Mouse (Mus musculus) CH12.LX (cell line): Measurements from ENCODE around the gene Sprn.
A peak's percentile ranks its signal among the peaks of the same experiment; 100 is the strongest.

Experiments used
- CTCF ChIP-seq, 2 experiments: IDR thresholded peaks in 1 of 2; conservative IDR thresholded peaks in 1 of 2; 2 replicates each; pipeline ENCODE4 v1.5.1; 2011 to 2012; ENCODE audit warnings: low read depth in 2 of 2, low read length in 2 of 2, improper control_type of control experiment in 1 of 2, inconsistent platforms in 1 of 2, mild to moderate bottlenecking in 1 of 2, moderate library complexity in 1 of 2
- ETS1 ChIP-seq: conservative IDR thresholded peaks from 2 replicates; pipeline ENCODE4 v1.6.1; 2012; ENCODE audit warnings: low read depth, mild to moderate bottlenecking, inconsistent platforms, low read length, improper control_type of control experiment, moderate library complexity
- POLR2A ChIP-seq: IDR thresholded peaks from 2 replicates; pipeline ENCODE4 v1.6.1; 2011; ENCODE audit warnings: low read depth, mild to moderate bottlenecking, improper control_type of control experiment, low read length
- POLR2AphosphoS2 ChIP-seq: IDR thresholded peaks from 2 replicates; pipeline ENCODE4 v1.6.1; 2011; ENCODE audit warnings: low read depth, low read length, improper control_type of control experiment
- TCF12 ChIP-seq: IDR thresholded peaks from 2 replicates; pipeline ENCODE4 v1.6.1; 2014; ENCODE audit warnings: low read depth, mild to moderate bottlenecking, inconsistent platforms, low read length, improper control_type of control experiment
- ZC3H11A ChIP-seq: IDR thresholded peaks from 2 replicates; pipeline ENCODE4 v1.6.1; 2012; ENCODE audit warnings: low read depth, mild to moderate bottlenecking, inconsistent platforms, low read length, improper control_type of control experiment
- ZNF384 ChIP-seq: IDR thresholded peaks from 2 replicates; pipeline ENCODE4 v1.6.1; 2012; ENCODE audit warnings: low read depth, low read length, improper control_type of control experiment, inconsistent platforms

- TF ChIP-seq ZNF384 (no peak), POLR2AphosphoS2 (no peak), POLR2A (no peak), CTCF (conservative IDR thresholded peaks at IDR 0.05 in 1 of 2, IDR thresholded peaks at IDR 0.05 in 1 of 2; ENCODE audit: low read depth in 2 of 2, low read length in 2 of 2) (peak; percentile 59 to 71; a peak in 3 of 4 replicates), TCF12 (no peak), ZC3H11A (no peak), ETS1 (no peak)
These were observed 34.0 kb upstream of the Sprn start for GRCm38 (mm10) chr7:140188391-140189328.
